Mouse (Mus musculus) layer of hippocampus, adult 18-20 months (tissue): ENCODE measurements at regions not wholly inside any gene's neighbourhood (a gene's known extent, or its start where the extent isn't known, plus 50 kb on each side); places are given as distances from the start of the nearest gene placed in this dataset.
A peak's percentile ranks its signal among the peaks of the same experiment; 100 is the strongest.

ENCODE experiments used
- DNase-seq, 2 experiments: peaks; one replicate each; pipeline ENCODE4 v3.0.0; 2022; ENCODE audit warnings: low spot score in 2 of 2

GRCm38 (mm10) chr17:7680658-7681057 lies 146.4 kb downstream of the Fndc1 start:
- DNase-seq: no peak

- no peak for DNase-seq
These were observed 147.3 kb downstream of the Fndc1 start for GRCm38 (mm10) chr17:7679786-7680185.

GRCm38 (mm10) chr17:7678898-7679297 lies 148.2 kb downstream of the Fndc1 start:
- DNase-seq: no peak

GRCm38 (mm10) chr17:7677796-7678195 lies 149.3 kb downstream of the Fndc1 start:
- DNase-seq: no peak

- no peak for DNase-seq
These were observed 149.8 kb downstream of the Fndc1 start for GRCm38 (mm10) chr17:7677301-7677700.

- DNase-seq: no peak
These were observed 150.3 kb downstream of the Fndc1 start for GRCm38 (mm10) chr17:7676776-7677175.

GRCm38 (mm10) chr17:7674511-7674910 lies 152.6 kb downstream of the Fndc1 start:
- no peak for DNase-seq

- DNase-seq: no peak
These were observed 159.3 kb downstream of the Fndc1 start for GRCm38 (mm10) chr17:7667826-7668225.

GRCm38 (mm10) chr17:7666781-7667398 lies 160.2 kb downstream of the Fndc1 start:
- DNase-seq: no peak

- no peak for DNase-seq
These were observed 160.9 kb downstream of the Fndc1 start for GRCm38 (mm10) chr17:7666207-7666606.

GRCm38 (mm10) chr17:7665686-7666085 lies 161.4 kb downstream of the Fndc1 start:
- no peak for DNase-seq

GRCm38 (mm10) chr17:7663896-7664880 lies 162.9 kb downstream of the Fndc1 start:
- DNase-seq: no peak

GRCm38 (mm10) chr17:7656503-7656902 lies 170.6 kb downstream of the Fndc1 start:
- DNase-seq: no peak

GRCm38 (mm10) chr17:7655966-7656365 lies 171.1 kb downstream of the Fndc1 start:
- DNase-seq: no peak

GRCm38 (mm10) chr17:7654064-7654564 lies 173.0 kb downstream of the Fndc1 start:
- DNase-seq: no peak

GRCm38 (mm10) chr17:7652037-7652436 lies 175.1 kb downstream of the Fndc1 start:
- peak in 1 of 2 experiments; percentile 11 for DNase-seq

- DNase-seq: no peak
These were observed 176.7 kb downstream of the Fndc1 start for GRCm38 (mm10) chr17:7650417-7650816.

- peak in 1 of 2 experiments; percentile 28 for DNase-seq
These were observed 182.1 kb downstream of the Fndc1 start for GRCm38 (mm10) chr17:7644857-7645481.

- DNase-seq: no peak
These were observed 183.5 kb downstream of the Fndc1 start for GRCm38 (mm10) chr17:7643640-7644039.

- no peak for DNase-seq
These were observed 184.6 kb downstream of the Fndc1 start for GRCm38 (mm10) chr17:7642442-7642887.

GRCm38 (mm10) chr17:7634291-7634664 lies 192.8 kb downstream of the Fndc1 start:
- DNase-seq: no peak
